Mouse (Mus musculus) cerebral cortex, adult 2 months (tissue): Measurements from ENCODE around the gene Arhgap1.

ENCODE experiments used
- WGBS: fragments of 180-500 bp; shearing (Covaris S2); methylation state at CpG from one replicate; pipeline ENCODE4 v1.1.7; 2018; 5-methylcytosine and 5-hydroxymethylcytosine counted together

The Arhgap1 gene

DNA sequence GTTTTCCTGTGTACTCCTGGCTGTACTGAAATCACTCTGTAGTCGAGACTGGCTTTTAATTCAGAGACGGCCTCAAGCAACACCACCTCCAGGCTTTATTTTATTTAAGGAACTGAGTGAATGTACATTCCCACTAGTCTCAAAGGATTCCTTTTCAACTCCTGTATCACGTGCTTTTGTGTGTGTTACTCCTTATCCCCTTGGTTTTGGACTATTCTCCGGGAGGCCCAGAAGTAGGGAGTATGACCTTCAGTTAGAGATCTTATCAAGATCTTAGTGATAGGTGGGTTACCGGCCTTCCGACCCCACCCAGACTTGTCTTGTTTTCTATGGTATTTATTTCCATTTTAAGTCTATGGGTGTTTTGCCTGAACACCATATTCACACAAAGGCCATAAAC lies 56.1 kb downstream of the Arhgap1 start:
- 73% methylated on average over 6 of the region's 6 CpGs for WGBS

DNA sequence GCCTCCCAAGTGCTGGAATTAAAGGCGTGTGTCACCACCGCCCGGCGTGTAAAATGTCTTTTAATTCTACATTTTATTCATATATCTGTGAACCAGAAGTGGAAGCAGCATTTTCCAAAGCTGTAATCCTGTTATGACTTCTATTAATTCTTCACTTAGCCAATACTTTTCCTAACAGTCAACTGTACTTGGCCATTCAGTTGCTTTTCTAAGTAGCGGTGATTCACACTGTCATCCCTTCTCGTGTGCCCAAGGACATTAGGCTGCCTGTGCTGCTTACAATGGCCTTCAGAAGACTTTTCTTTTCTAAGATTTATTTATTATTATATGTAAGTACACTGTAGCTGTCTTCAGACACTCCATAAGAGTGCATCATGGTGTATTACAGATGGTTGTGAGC lies 58.7 kb downstream of the Arhgap1 start:
- 90% methylated on average over 6 of the region's 6 CpGs for WGBS

DNA sequence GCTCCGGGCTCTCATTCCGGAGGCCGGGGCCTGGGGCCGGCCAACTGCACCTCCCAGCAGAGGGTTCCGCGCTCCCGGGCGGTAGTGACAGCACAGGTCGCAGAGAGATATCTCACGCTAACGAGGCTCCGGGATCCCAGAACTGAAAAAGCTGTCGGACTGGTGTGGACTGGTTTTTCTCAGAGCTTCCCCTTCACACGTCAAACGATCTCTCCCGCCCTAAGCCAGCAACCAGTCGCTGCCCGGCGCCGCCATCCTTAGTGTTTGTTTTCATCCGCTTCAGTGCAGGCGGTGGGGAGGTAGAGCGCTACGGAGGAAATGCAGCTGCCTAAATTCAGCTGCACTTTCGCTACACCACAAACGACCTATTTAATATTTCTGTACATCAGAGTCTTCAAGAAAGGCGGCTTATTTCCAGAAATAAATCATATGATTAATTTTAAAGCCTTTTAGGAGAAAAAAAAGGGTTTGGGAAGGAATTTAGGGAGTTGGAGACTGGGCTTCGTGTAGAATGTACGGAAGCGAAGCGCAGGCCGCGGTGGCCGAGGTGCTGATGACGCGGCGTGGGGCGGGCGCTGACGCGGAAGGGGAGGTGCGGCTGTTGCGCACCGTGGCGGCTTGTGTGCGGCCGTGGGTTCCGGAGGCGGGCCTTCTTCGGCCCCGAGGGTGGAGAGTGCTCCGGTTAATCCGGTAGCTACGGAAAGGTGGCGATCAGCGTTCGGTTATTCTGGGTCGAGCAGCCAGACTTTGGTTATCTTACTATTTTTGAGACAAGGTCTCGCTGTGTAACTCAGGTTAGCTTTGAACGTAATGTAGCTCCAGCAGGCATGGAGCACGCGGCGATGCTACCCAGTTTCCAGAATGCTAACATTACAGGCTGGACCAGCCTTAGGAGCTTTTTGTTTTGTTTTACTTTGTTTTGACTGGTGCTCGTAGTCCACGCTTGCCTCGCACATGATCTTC lies 60.9 kb downstream of the Arhgap1 start, which contains the start of the genes Atg13 and Harbi1:
TSS of gene Atg13 (minus strand) at position 305 of the 963 bp plus-strand sequence.
TSS of gene Harbi1 (plus strand) at position 581 of the 963 bp plus-strand sequence.
- under 1% methylated on average over 66 of the region's 66 CpGs for WGBS

DNA sequence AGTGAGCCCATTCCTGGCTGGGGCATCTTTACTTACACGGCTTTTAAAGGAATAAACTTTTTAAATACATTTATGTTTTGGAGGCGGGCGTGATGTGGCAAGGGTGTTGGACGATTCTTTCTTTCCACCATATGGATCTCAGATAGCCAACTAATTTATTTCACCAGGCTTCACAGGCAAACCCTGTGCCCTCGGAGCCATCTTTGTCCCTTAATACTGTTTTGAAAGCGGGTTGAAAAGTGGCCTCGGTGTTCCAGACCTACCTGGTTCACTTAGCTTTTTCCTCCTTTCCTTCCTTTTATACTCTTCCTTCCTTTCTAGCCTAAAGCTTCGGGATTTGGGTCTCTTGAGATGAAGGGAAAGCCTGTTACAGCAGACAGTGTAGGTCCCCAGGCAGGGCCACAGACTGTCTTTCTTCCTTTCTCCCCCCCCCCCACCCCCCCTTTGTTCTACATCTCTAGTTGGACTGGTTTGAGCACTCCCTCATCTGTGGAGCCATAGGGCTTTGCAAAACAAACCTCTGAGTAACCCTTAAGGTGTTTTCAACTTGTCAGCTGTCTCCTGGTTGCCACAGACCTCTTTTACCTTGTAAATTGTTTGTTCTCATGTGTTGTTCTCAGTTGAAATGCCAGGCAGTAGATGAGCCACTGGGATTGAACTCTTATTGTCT lies 61.7 kb downstream of the Arhgap1 start:
- 2% methylated on average over 8 of the region's 8 CpGs for WGBS

DNA sequence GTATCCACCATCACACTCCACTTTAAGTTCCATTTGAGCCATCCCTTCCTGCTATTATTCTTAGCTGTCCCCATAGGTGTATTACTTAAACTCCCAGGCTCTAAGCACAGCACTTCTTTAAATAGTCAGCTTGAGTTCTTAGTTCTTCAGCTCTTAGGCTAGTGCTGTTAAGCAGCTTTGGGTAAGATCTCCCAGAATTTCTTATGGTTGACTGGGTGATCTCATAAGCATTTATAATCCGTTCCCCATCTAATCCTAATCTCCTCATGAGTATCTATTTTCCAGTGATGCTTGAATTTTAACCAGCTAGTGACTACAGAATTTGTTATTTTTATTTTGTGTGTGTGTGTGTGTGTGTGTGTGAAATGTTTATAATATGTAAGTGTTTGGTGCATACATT lies 65.3 kb downstream of the Arhgap1 start:
- 86% methylated on average over 1 of the region's 1 CpGs for WGBS

DNA sequence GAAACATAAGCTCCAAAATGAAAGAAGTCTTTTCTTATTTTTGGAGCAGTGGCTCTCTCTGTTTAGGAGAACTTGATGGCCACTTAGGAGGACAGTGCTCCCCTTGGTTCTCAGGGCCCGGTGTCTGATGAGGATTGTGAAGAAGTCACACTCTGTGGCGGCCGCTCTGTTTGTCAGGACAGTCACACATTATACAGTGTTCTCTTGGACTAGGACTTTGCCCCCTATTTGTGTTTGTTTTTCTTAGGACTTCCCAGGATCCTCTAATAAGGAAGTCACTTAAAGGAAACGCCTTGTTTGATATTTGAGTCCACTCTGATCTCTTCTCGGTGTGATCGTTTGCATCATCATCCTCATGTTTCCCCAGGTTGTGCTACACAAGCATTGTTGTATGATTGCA lies 68.6 kb downstream of the Arhgap1 start:
- 54% methylated on average over 6 of the region's 6 CpGs for WGBS
